Mouse (Mus musculus) erythroid progenitor cell, adult 5-6 weeks (primary cell): ENCODE measurements around the gene Lnp1. TPM values are rescaled to one million over a fixed set of nuclear protein-coding genes. Genes with fewer than 3 reads are reported as not detected.
"Not testable (repeated sequence)": the region's sequence is repeated elsewhere in the genome, so short reads cannot be mapped to it uniquely, and the experiment has no call there.

ENCODE experiments used
- ATAC-seq: replicated peaks from 2 replicates; pipeline ENCODE4 v1.8.0; 2016; ENCODE audit warnings: moderate number of reproducible peaks, mild to moderate bottlenecking, moderate TSS enrichment, inconsistent platforms; ENCODE audit not compliant: poor library complexity, low FRiP score, severe bottlenecking
- total RNA-seq, 2 experiments: library from RNA; stranded (forward) in 1 of 2; stranded (reverse) in 1 of 2; fragments of 150-400 nt in 1 of 2; fragments of 186-747, 209-891 nt in 1 of 2; gene quantifications; 2 replicates each; pipeline versions ENCODE4 v1.2.3 to v1.2.4; 2015 to 2017; ENCODE audit warnings: low replicate concordance in 2 of 2

The Lnp1 gene
- not detected in 2 replicates for total RNA-seq (2015; ENCODE audit: low replicate concordance)
- not detected in 2 replicates for total RNA-seq (2017; ENCODE audit: low replicate concordance)

GRCm38 (mm10) chr16:56928023-56928422 lies at the start of gene Lnp1:
TSS of gene Lnp1 (minus strand) at chr16:56928061.
- ATAC-seq, result no peak

GRCm38 (mm10) chr16:56974646-56975045 lies 46.8 kb upstream of the Lnp1 start:
- ATAC-seq, result no peak

DNA sequence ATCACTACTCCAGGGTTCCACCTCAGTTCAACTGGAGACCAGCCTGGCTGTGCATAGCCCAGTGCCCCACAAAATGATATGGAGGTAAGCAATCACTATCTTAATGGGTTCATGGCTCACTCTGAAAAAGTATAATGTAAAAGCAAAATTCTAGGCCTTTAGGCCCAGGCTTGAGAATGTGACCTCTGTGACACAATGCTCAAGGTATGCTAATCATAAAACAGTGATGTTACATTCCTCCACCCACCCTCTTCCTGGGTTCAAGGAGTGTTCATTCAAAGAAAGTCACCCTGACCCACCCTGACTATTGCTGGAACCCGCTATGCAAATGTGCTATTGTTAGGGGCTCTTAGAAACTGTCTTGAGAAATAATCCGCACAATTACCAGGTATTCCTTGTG lies 30.4 kb upstream of the Lnp1 start:
- not testable (repeated sequence) for ATAC-seq

DNA sequence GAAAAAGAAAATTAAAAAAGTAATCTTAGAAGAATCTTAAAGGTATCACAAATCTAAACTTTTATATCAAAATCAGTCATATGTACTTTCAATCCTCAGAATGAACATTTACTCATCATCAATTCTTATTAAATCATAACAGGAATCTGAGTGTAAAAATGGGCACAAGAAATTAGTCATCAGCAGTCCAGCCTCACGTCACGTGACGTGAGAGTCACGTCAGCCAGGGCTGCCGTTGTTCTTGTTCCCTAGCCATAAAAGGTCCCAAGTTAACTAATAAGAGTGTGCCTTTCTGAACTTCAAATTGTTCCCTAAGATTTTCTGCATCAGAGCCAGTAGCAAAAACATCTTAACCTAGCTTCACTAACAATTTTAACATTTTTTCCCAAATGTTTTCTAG lies 21.2 kb upstream of the Lnp1 start:
- no peak for ATAC-seq

GRCm38 (mm10) chr16:56942341-56942740 lies 14.5 kb upstream of the Lnp1 start:
- ATAC-seq, result no peak

DNA sequence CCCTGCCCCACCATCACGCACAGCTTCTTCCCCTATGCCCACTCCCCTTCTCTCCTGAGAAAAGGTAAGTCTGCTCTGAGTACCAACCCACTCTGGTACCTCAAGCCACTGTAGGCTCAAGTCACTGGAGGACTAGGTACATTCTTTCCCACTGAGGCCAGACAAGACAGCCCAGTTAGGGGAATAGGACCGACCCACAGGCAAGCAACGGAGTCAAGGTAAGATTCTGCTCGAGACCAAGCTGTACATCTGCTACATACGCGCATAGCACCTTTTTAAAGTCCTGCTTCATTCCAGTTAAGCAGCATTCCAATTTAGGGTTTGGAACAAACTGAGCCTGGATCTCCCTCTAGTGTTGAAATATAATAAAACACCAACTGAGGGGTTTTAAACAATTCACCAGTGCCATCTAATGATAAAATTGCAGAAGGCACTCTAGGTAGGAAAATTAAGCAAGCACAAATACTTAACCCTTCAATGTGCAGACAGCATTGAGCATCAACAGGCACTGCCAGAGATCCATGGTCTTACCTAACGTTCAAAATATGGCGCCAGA lies 7.7 kb downstream of the Lnp1 start:
- ATAC-seq, result no peak

DNA sequence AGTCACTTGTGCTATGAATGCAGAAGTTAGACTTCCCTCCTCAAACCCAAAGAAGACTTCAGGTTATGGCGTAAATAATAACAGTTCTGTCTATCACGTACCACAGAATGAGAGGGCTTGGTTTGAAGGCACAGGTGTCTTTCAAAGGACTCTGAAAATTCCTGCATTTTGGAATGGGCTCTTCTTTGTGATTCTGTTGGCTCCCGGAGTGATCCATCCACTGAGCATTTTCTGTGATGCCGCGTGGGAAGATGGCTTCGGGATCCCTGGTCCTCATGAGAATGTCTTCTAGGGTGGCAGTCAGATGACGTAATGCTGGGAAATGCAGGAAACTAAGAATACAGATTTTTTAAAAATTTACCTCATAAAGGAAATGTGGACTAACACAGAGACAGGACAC lies 10.6 kb downstream of the Lnp1 start:
- no peak for ATAC-seq

DNA sequence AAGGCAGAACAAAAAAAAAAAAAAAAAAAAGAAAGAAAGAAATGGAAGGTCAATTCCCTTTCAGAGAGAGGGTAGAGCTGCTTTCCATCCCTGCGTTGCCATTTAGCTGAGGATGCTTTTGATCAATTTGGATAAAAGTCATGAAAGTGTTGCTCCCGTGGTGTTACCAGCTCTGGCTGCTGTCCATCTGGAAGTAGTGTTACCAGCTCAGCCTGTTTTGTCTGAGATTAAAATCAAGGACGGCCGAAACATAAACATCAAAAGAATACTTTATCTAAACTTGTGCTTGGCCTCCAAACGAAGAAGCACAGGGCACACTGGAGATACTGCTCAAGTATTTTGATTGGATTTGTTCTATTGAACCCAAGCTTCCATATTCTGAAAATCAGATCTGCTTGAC lies 18.9 kb downstream of the Lnp1 start:
- no peak for ATAC-seq

DNA sequence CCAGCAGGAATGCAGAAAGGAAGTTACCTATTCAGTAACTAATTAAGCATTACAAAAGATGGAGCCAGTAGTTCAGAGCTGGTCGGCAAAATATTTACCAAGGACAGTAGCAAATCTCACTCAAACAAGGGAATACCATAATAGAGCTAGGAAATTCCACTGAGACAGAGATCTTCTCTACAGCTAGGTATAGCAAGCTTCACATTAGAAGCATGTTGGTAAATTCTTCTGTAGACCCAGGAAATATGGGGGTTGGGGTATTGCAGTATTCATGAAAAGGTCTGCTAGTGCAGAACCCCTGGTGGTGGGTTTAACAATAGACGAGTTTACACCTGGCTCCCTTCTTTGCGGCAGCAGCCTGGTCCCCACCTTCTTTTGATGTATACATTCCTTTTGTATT lies 25.7 kb downstream of the Lnp1 start:
- ATAC-seq, result not testable (repeated sequence)

- ATAC-seq, result no peak
Observed at GRCm38 (mm10) chr16:56891583-56891982, 36.3 kb downstream of the Lnp1 start.

- ATAC-seq, result no peak
Observed at GRCm38 (mm10) chr16:56886616-56887116, 41.2 kb downstream of the Lnp1 start.

DNA sequence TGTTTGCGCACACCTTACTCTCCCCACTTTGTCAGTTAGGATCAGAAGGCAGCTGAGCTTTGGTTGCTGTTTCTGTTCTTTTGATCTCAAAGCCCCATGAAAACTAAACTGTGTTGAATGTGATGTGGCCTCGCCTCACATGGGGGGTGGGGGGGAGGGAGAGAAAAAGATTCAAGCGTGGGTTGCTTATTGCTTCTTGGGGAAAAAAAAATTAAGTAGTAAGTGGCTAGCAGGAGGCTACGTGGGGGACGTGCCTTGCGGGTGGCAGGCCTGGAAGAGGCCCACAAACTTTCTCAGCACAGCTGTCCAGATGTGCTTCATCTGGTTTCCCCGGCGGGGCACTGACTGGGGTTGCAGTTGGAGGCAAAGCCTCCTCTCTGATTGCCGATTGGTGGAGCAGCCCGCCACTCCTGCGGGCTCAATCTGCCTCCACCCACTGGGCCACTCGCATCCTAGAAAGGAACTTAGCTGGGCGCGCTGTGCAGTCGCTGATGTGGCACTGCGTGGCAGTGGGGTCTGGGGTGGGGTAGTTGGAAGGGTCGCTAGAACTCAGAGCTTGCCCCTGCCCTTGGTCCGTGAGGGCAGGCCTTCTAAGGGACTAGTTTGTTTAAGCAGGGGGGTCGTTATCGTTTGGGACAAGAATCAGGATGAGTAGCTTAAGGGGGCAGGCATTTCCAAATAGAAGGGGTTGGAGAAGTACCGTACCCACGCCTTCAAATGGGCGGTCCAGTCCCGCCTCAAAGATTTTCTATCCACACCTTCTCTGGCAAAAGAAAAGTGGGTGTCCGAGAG lies 41.8 kb downstream of the Lnp1 start, which contains the start of gene Tmem45a:
Gene Tmem45a (minus strand): TSS at position 343 of the 792 bp plus-strand sequence.
- ATAC-seq, result no peak

DNA sequence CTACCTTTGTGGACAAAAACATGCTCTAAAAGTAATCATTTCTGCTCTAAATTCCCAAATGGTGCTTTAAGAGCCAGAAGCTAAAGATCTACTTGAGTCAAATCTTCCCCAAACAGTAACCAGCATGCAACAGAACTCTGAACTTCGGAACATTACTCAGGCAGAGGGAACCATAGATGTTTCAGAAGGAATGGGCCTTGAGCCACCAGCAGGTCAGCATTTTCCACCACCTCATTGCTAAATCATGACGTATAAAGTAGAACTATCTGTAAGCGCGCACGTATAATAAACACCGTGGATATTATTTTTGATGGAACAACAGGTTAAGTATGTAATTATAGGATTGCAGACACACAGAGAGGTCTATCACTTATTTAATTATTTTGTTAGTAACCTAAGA lies 43.0 kb downstream of the Lnp1 start:
- no peak for ATAC-seq

- no peak for ATAC-seq
Observed at GRCm38 (mm10) chr16:56873410-56873809, 54.5 kb downstream of the Lnp1 start.

DNA sequence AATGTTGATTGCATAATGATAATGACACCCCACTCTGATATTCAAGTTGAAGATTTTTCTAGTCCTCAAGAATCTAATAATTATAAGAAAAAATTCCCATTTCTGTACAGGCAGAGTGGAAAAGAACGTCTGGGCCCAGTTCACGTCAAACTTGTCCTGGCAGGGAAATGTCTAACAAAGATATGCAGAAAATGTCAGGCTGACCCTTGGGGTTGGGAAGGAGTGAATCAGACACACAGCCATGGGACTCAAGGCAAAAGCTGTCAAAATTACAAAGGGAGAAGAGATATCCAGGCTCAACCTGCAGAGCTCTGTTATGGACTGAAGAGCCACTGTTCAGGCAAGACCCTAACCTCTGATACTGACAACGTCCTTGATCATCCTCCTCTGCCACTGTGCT lies 57.4 kb downstream of the Lnp1 start:
- ATAC-seq, result no peak

DNA sequence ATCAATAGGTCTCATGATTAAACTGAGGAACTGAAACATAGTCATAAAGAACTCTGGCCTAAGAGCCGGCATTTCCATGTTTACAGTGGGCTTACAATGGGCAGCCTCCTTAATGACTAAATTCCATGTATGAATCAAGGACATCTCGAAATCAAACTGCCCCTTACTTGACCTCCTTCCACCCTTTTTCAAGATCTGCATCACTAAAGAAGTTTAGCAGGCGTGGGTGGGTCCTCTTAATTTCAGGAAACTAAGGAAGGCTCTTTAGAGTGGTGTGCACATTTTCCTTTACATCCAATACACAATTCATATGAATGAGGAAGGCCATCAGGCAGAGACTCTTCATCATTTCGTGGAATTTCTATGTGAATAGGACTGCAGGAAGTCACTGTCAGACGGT lies 59.5 kb downstream of the Lnp1 start:
- ATAC-seq, result no peak

DNA sequence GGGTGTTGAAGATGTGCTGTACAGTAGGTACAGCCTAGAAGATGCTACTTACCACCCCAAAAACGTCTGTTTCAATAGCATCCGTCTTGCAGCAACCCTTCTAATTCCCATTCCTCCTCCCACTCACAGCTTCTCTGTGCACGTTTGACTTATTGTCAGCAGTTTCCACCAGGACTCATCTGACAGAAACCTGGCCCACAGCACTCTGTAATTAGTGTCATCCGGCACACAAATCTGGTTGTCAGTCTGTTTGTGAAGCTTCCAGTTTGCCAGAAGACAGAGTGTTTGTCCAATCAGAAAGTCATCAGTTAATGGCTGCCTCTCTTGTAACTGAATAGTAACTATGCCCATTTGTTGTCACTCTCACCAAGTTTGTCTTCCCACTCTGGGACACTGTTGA lies 60.3 kb downstream of the Lnp1 start:
- ATAC-seq, result no peak
